Mouse (Mus musculus) forebrain, embryonic 14.5 days (tissue): Measurements from ENCODE around the gene Lactb. TPM values are rescaled to one million over a fixed set of nuclear protein-coding genes. Genes with fewer than 3 reads are reported as not detected.

Experiments used
- ATAC-seq: fragments of 200-750 bp; cut with Nextera tagmentation; 2 replicates; pipeline ENCODE4 v1.8.0; 2017; ENCODE audit warnings: mild to moderate bottlenecking, moderate library complexity
- DNase-seq: peaks from one replicate; pipeline ENCODE4 v3.0.0-alpha.2; 2015; ENCODE audit warnings: low spot score
- H3K27ac ChIP-seq: fragments of 300-500 bp; sonication (generic); 2 replicates; pipeline ENCODE4 v1.5.1; 2014; ENCODE audit warnings: low read depth, mild to moderate bottlenecking, control low read depth, low read length, moderate library complexity
- H3K27me3 ChIP-seq: fragments of 300-500 bp; sonication (generic); replicated peaks from 2 replicates; pipeline ENCODE4 v1.6.1; 2014; ENCODE audit warnings: low read length, control low read depth, mixed read lengths; ENCODE audit not compliant: control insufficient read depth, insufficient read depth
- H3K36me3 ChIP-seq: fragments of 300-500 bp; sonication (generic); 2 replicates; pipeline ENCODE4 v1.6.1; 2014; ENCODE audit warnings: low read length, control low read depth; ENCODE audit not compliant: control insufficient read depth, insufficient read depth
- H3K4me1 ChIP-seq: fragments of 300-500 bp; sonication (generic); 2 replicates; pipeline ENCODE4 v1.6.1; 2014; ENCODE audit warnings: antibody characterized with exemption, low read length, control low read depth; ENCODE audit not compliant: control insufficient read depth, insufficient read depth
- H3K4me2 ChIP-seq: fragments of 300-500 bp; sonication (generic); 2 replicates; pipeline ENCODE4 v1.6.1; 2014; ENCODE audit warnings: mild to moderate bottlenecking, control low read depth, low read length
- H3K4me3 ChIP-seq: fragments of 300-500 bp; sonication (generic); 2 replicates; pipeline ENCODE4 v1.5.1; 2014; ENCODE audit warnings: low read depth, low read length, control low read depth
- H3K9ac ChIP-seq: fragments of 300-500 bp; sonication (generic); 2 replicates; pipeline ENCODE4 v1.6.1; 2014; ENCODE audit warnings: mild to moderate bottlenecking, low read length, control low read depth, moderate library complexity
- H3K9me3 ChIP-seq: fragments of 300-500 bp; sonication (generic); replicated peaks from 2 replicates; pipeline ENCODE4 v1.6.1; 2016; ENCODE audit warnings: low read length, control low read depth, mixed read lengths; ENCODE audit not compliant: control insufficient read depth
- WGBS: fragments of 180-500 bp; shearing (Covaris S2); extraction: QIAGEN DNeasy Blood & Tissue Kit; methylation state at CpG from one replicate; pipeline ENCODE4 v1.1.7; 2014; 5-methylcytosine and 5-hydroxymethylcytosine counted together
- polyA plus RNA-seq: library from polyadenylated mRNA; unstranded; fragments of >200 nt; fragmentation: Nextera tagmentation; extraction: Ambion mirVana; gene quantifications from 2 replicates; pipeline ENCODE4 v1.2.1, GENCODE M21; 2014

Gene Lactb
- polyA plus RNA-seq, 1 experiment from 2014 or later: 10.2 TPM

- no peaks in the 10 kb centered on the region for H3K9me3 ChIP-seq
- H3K4me2 ChIP-seq: peak overlapping the region; percentile 54
- H3K4me1 ChIP-seq: peaks cover 18% of the 10 kb centered on the region
- peak overlapping the region; percentile 63 for H3K27ac ChIP-seq
- H3K27me3 ChIP-seq: no peaks in the 10 kb centered on the region
- DNase-seq (peak; percentile 55), ATAC-seq (peak; percentile 52)
- 0 out of 2 replicates have a peak, but pooled peaks cover 7% of the 10 kb centered on the region for H3K36me3 ChIP-seq
- under 1% methylated on average over 12 of the region's 14 CpGs for WGBS
- peak overlapping the region; percentile 82 for H3K4me3 ChIP-seq
- H3K9ac ChIP-seq: peak overlapping the region; percentile 46
Measured at GRCm38 (mm10) chr9:66919981-66920380, 55.3 kb downstream of the Lactb start.

- WGBS: 1% methylated on average over 47 of the region's 49 CpGs
- ATAC-seq (peak; percentile 99), DNase-seq (peak; percentile 98)
- H3K9ac ChIP-seq: peak within 1 kb of the TSS; percentile 89
- H3K27ac ChIP-seq: peak within 1 kb of the TSS; percentile 85
- H3K4me3 ChIP-seq: peak within 1 kb of the TSS; percentile 82
- H3K4me2 ChIP-seq: peak within 1 kb of the TSS; percentile 69
- peaks cover 18% of the 10 kb centered on the region for H3K4me1 ChIP-seq
- no peaks in the 10 kb centered on the region for H3K27me3 ChIP-seq
- H3K9me3 ChIP-seq: no peaks in the 10 kb centered on the region
- H3K36me3 ChIP-seq: 0 out of 2 replicates have a peak, but pooled peaks cover 8% of the 10 kb centered on the region
Measured at GRCm38 (mm10) chr9:66919382-66919971, 55.8 kb downstream of the Lactb start, which contains the start of gene Rab8b. Gene Rab8b, minus strand, starts transcription at chr9:66919687.

DNA sequence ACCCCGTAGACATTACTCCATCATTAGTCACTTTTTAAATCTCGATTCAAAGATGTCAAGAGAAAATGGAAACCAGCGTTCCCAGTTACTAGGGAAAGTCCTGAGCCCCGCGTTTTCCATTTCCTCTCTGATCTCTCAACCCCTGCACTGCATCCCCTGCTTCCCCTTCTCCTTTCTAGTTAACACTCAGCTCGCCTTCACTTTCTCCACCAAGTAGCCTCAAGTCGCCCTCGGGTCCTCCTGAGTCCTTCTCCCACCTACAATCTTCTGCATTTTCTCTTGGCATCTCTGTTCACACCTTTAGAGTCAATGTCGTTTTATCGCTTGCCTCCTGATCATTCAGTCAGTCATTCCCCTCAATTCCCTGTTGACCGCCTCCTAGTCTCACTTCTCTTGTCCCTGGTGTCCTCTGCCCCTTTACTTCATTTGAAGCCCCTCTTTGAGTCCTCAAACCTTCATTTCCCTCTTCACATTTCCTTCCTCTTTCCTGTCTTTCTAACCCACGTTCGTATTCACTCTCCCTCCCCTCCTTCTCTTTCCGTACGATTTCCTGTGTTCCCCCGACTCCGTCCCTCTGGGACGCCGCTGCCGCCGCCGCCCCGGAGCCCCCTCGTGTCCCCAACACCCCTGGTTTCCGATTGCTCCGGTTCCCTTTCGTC is 56.5 kb downstream of the Lactb start:
- ATAC-seq (no peak), DNase-seq (no peak)
- H3K27me3 ChIP-seq: no peaks in the 10 kb centered on the region
- WGBS: 2% methylated on average over 27 of the region's 27 CpGs
- H3K27ac ChIP-seq: peak overlapping the region; percentile 85
- peak overlapping the region; percentile 82 for H3K4me3 ChIP-seq
- no peaks in the 10 kb centered on the region for H3K9me3 ChIP-seq
- H3K4me2 ChIP-seq: peak overlapping the region; percentile 69
- peaks cover 24% of the 10 kb centered on the region for H3K4me1 ChIP-seq
- 0 out of 2 replicates have a peak, but pooled peaks cover 8% of the 10 kb centered on the region for H3K36me3 ChIP-seq
- peak overlapping the region; percentile 89 for H3K9ac ChIP-seq

DNA sequence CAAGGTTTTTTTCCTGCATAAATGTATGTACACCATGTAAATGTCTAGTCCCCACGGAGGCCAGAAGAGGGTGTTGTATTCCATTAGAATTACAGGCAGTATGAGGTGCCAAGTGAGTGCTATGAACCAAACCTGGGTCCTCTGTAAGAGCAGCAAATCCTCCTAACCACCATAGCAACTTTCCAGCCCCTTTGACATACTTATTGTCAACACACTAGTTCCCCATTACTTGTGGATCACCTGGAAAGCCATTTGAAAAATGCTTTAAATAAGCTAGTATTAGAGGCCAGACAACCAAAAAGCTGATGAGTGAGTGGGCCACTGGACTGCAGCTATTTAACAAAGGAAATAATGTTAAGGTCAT is 57.4 kb downstream of the Lactb start:
- Histone ChIP-seq H3K4me2 (peak overlapping the region; percentile 69), H3K4me3 (peak overlapping the region; percentile 82), H3K27me3 (no peaks in the 10 kb centered on the region), H3K4me1 (peaks cover 27% of the 10 kb centered on the region), H3K27ac (no peak overlapping the region), H3K9ac (no peak overlapping the region), H3K9me3 (no peaks in the 10 kb centered on the region), H3K36me3 (0 out of 2 replicates have a peak, but pooled peaks cover 8% of the 10 kb centered on the region)
- DNase-seq: no peak
- ATAC-seq: no peak
- WGBS: 76% methylated on average over 1 of the region's 1 CpGs

GRCm38 (mm10) chr9:66917216-66917891 is 57.9 kb downstream of the Lactb start:
- 0 out of 2 replicates have a peak, but pooled peaks cover 8% of the 10 kb centered on the region for H3K36me3 ChIP-seq
- H3K27me3 ChIP-seq: no peaks in the 10 kb centered on the region
- H3K27ac ChIP-seq: no peak overlapping the region
- no peaks in the 10 kb centered on the region for H3K9me3 ChIP-seq
- peaks cover 32% of the 10 kb centered on the region for H3K4me1 ChIP-seq
- WGBS: 94% methylated on average over 8 of the region's 8 CpGs
- no peak overlapping the region for H3K9ac ChIP-seq
- 0 out of 2 replicates have a peak overlapping the region, but pooled peaks have one; percentile 69 for H3K4me2 ChIP-seq
- H3K4me3 ChIP-seq: no peak overlapping the region
- DNase-seq (no peak), ATAC-seq (no peak)

- no peak overlapping the region for H3K4me3 ChIP-seq
- no peaks in the 10 kb centered on the region for H3K27me3 ChIP-seq
- no peak overlapping the region for H3K9ac ChIP-seq
- H3K4me1 ChIP-seq: peaks cover 42% of the 10 kb centered on the region
- no peak overlapping the region for H3K4me2 ChIP-seq
- H3K36me3 ChIP-seq: 0 out of 2 replicates have a peak, but pooled peaks cover 8% of the 10 kb centered on the region
- DNase-seq: no peak
- no peaks in the 10 kb centered on the region for H3K9me3 ChIP-seq
- no peak overlapping the region for H3K27ac ChIP-seq
- no peak for ATAC-seq
- 92% methylated on average over 9 of the region's 9 CpGs for WGBS
Measured at GRCm38 (mm10) chr9:66915869-66916785, 59.2 kb downstream of the Lactb start.

- WGBS: 87% methylated on average over 5 of the region's 5 CpGs
- DNase-seq (no peak), ATAC-seq (no peak)
- no peaks in the 10 kb centered on the region for H3K27me3 ChIP-seq
- H3K36me3 ChIP-seq: 0 out of 2 replicates have a peak, but pooled peaks cover 8% of the 10 kb centered on the region
- no peaks in the 10 kb centered on the region for H3K9me3 ChIP-seq
- H3K4me2 ChIP-seq: no peak overlapping the region
- H3K27ac ChIP-seq: no peak overlapping the region
- H3K9ac ChIP-seq: no peak overlapping the region
- H3K4me1 ChIP-seq: peaks cover 38% of the 10 kb centered on the region
- H3K4me3 ChIP-seq: no peak overlapping the region
Measured at GRCm38 (mm10) chr9:66915401-66915800, 59.9 kb downstream of the Lactb start.

DNA sequence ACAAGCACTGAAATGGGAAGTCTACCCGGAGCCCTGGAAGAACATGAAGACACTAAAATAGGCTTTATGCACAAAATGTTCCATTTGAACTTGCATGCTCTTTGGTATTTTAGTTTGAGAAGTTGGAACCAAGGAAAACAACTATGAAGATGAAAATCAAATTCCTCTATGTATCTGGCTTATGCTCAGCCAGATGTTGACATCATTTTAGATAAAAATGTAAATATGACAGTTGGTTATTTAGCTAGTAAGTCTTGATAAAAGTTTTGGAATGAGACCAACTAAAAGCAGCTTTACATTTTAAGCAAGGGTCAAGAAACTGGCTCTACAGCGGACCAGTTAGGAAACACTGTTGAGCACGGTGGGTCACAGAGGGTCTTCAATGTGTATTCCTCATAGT is 60.7 kb downstream of the Lactb start:
- Histone ChIP-seq H3K4me2 (no peak overlapping the region), H3K9ac (no peak overlapping the region), H3K9me3 (no peaks in the 10 kb centered on the region), H3K27ac (no peak overlapping the region), H3K27me3 (no peaks in the 10 kb centered on the region), H3K4me1 (peaks cover 38% of the 10 kb centered on the region), H3K4me3 (no peak overlapping the region), H3K36me3 (0 out of 2 replicates have a peak, but pooled peaks cover 8% of the 10 kb centered on the region)
- DNase-seq (no peak), ATAC-seq (no peak)
- 97% methylated on average over 3 of the region's 3 CpGs for WGBS
